Mouse (Mus musculus): ENCODE measurements at regions not wholly inside any gene's neighbourhood (a gene's known extent, or its start where the extent isn't known, plus 50 kb on each side); places are given as distances from the start of the nearest gene placed in this dataset.

DNA sequence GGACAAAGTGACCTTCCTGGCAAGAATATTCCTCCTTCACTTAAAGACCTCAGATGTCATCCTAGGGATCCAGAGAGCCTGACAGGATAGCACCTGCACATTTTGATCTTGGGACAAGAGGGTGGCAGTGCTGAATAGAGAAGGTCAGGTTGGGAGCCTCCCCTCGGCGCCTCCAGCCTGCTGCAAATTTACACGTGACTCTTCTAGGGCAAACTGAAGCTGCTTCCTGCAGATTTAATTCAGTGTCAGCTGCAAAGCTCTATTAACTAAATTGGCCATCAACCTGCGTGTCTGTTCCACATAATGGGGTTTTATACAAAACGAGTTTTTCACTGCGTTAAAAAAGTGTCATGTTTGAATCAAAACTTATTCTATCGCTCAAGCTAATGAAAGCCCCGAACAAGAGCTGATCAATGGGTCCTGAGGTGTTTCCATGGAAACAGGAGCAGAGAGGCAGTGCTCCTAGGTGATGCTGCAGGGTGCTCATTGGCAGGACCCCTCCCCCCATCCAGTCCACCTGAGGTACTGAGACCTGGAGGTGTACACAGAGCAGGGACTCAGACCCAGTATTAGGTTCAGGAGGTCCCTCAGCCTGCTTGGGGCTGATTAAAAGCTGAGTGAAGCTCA lies 82.6 kb upstream of the Mycn start:
- DNase-seq (ENCODE audit: low spot score) = peak; percentile 38
- H3K9me3 ChIP-seq (ENCODE audit: control insufficient read depth, low read length) = no peaks in the 10 kb centered on the region
- 0 out of 2 replicates have a peak overlapping the region, but pooled peaks have one; percentile 16 for H3K27ac ChIP-seq
- peak; percentile 74 for ATAC-seq (ENCODE audit: low FRiP score)
- no peak overlapping the region for H3K4me3 ChIP-seq (replicated peaks; ENCODE audit: low read length)
- H3K27me3 ChIP-seq (ENCODE audit: control insufficient read depth, insufficient read depth, low read length) = no peaks in the 10 kb centered on the region
- 26% methylated on average over 8 of the region's 8 CpGs for WGBS
- H3K4me1 ChIP-seq (replicated peaks; ENCODE audit: control insufficient read depth, insufficient read depth, low read length) = peaks cover 15% of the 10 kb centered on the region
- no peak overlapping the region for H3K4me2 ChIP-seq (replicated peaks)
- H3K36me3 ChIP-seq (replicated peaks; ENCODE audit: control insufficient read depth, insufficient read depth) = no peaks in the 10 kb centered on the region
- H3K9ac ChIP-seq = no peak overlapping the region

DNA sequence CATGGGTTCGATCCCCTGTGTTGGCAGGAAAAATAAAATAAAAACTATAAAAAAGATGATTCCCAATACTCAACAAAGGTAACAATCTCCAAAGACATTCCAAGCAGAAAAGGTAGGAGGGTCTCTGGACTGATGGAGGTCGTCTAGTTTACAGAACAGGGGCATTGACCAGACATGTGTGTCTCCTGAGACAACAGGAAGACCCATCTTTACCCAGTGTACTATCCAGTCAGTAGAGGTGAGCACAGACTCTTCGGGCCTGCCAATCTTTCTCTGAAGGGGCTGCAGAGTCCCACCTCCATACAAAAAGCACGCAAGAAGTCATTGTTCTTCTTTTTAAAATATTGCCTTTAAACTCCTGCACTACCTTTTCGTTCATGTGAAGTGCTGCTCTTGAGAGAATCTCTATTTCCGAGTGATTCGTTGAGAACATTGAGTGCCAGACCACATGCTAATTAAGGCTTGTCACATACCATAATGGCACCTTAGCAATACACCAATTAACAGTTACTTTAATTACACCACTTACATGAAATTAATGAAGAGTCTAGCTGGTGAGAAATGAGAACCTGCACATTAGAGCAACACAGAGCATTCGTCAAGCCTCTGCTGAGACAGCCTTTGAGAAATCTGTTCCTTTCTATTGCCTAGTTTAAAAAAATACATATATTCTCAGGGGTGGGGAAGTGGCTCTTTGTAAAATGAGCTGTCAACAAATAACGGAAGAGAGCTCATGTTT lies 69.5 kb upstream of the Mycn start:
- H3K4me3 ChIP-seq (replicated peaks; ENCODE audit: low read length) = no peak overlapping the region
- 73% methylated on average over 9 of the region's 9 CpGs for WGBS
- H3K9me3 ChIP-seq (ENCODE audit: control insufficient read depth, low read length) = 0 out of 2 replicates have a peak, but pooled peaks cover 4% of the 10 kb centered on the region
- no peaks in the 10 kb centered on the region for H3K36me3 ChIP-seq (replicated peaks; ENCODE audit: control insufficient read depth, insufficient read depth)
- no peak overlapping the region for H3K4me2 ChIP-seq (replicated peaks)
- no peak overlapping the region for H3K9ac ChIP-seq
- ATAC-seq (ENCODE audit: low FRiP score) = no peak
- H3K27me3 ChIP-seq (ENCODE audit: control insufficient read depth, insufficient read depth, low read length) = no peaks in the 10 kb centered on the region
- H3K27ac ChIP-seq = no peak overlapping the region
- no peak for DNase-seq (ENCODE audit: low spot score)
- no peaks in the 10 kb centered on the region for H3K4me1 ChIP-seq (replicated peaks; ENCODE audit: control insufficient read depth, insufficient read depth, low read length)

DNA sequence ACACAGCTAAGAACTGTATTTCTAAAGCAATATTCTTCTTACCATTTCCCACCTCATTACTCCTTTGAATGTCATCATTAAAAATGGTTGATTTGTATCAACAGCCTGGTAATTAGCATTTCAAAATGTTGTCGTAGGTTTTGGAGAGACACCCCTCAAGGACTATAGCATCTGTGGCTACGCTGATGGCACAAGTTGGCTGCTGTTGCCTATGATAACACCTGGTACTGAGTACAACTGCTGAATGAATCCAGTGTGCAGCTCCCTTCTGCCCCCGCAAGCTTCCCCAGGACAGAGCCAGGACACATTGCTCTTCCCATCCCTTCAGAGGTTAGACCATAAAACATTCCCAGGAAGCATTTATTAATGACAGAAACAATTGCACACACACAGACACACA lies 68.7 kb upstream of the Mycn start:
- Histone ChIP-seq H3K36me3 (replicated peaks; ENCODE audit: control insufficient read depth, insufficient read depth) (no peaks in the 10 kb centered on the region), H3K4me3 (replicated peaks; ENCODE audit: low read length) (no peak overlapping the region), H3K4me2 (replicated peaks) (no peak overlapping the region), H3K4me1 (replicated peaks; ENCODE audit: control insufficient read depth, insufficient read depth, low read length) (no peaks in the 10 kb centered on the region), H3K27ac (no peak overlapping the region), H3K9ac (no peak overlapping the region), H3K9me3 (ENCODE audit: control insufficient read depth, low read length) (0 out of 2 replicates have a peak, but pooled peaks cover 4% of the 10 kb centered on the region), H3K27me3 (ENCODE audit: control insufficient read depth, insufficient read depth, low read length) (no peaks in the 10 kb centered on the region)
- WGBS = 85% methylated on average over 3 of the region's 3 CpGs
- DNase-seq (ENCODE audit: low spot score) = no peak
- ATAC-seq (ENCODE audit: low FRiP score) = no peak

DNA sequence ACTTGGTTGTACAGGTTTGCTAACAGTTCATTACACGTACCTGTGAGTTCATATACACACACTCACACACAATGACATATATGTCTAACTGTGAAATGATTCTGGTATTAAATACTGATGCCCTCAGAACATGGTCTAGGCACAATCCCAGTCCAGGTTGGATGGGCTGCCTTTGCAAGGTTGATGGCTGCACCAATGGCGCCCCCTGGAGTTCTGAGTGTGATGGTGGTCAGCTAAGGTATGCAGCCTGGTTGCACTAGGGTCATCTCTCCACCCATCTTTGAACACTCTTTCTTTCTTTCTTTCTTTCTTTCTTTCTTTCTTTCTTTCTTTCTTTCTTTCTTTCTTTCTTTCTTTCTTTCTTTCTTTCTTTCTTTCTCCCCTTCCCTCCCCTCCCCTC lies 67.8 kb upstream of the Mycn start:
- 38% methylated on average over 2 of the region's 2 CpGs for WGBS
- Histone ChIP-seq H3K9ac (no peak overlapping the region), H3K4me1 (replicated peaks; ENCODE audit: control insufficient read depth, insufficient read depth, low read length) (no peaks in the 10 kb centered on the region), H3K36me3 (replicated peaks; ENCODE audit: control insufficient read depth, insufficient read depth) (no peaks in the 10 kb centered on the region), H3K27me3 (ENCODE audit: control insufficient read depth, insufficient read depth, low read length) (no peaks in the 10 kb centered on the region), H3K27ac (no peak overlapping the region), H3K4me2 (replicated peaks) (no peak overlapping the region), H3K4me3 (replicated peaks; ENCODE audit: low read length) (no peak overlapping the region), H3K9me3 (ENCODE audit: control insufficient read depth, low read length) (0 out of 2 replicates have a peak, but pooled peaks cover 1% of the 10 kb centered on the region)
- no peak for DNase-seq (ENCODE audit: low spot score)
- no peak for ATAC-seq (ENCODE audit: low FRiP score)

DNA sequence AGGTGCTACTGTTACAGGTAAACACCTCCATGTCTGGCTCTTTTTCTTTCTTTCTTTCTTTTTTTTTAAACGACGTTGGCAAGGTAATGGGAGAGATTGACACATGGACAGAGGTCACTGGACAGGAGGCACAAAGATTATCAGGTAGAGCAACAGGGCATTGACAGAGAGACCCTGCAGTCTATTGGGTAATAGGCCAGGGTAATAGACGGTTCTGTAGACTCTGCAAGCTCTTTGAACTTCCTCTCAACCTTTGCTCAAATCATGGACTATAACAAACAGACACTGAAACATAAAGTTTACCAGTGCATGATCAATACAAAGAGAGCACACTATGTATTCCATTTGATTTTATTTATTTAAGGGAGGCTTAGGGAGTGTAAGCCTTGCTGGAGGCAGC lies 61.0 kb upstream of the Mycn start:
- WGBS = 92% methylated on average over 3 of the region's 3 CpGs
- no peak for ATAC-seq (ENCODE audit: low FRiP score)
- no peaks in the 10 kb centered on the region for H3K4me1 ChIP-seq (replicated peaks; ENCODE audit: control insufficient read depth, insufficient read depth, low read length)
- no peaks in the 10 kb centered on the region for H3K9me3 ChIP-seq (ENCODE audit: control insufficient read depth, low read length)
- no peak overlapping the region for H3K27ac ChIP-seq
- no peak overlapping the region for H3K4me3 ChIP-seq (replicated peaks; ENCODE audit: low read length)
- H3K4me2 ChIP-seq (replicated peaks) = no peak overlapping the region
- H3K27me3 ChIP-seq (ENCODE audit: control insufficient read depth, insufficient read depth, low read length) = no peaks in the 10 kb centered on the region
- no peak for DNase-seq (ENCODE audit: low spot score)
- H3K36me3 ChIP-seq (replicated peaks; ENCODE audit: control insufficient read depth, insufficient read depth) = no peaks in the 10 kb centered on the region
- no peak overlapping the region for H3K9ac ChIP-seq

DNA sequence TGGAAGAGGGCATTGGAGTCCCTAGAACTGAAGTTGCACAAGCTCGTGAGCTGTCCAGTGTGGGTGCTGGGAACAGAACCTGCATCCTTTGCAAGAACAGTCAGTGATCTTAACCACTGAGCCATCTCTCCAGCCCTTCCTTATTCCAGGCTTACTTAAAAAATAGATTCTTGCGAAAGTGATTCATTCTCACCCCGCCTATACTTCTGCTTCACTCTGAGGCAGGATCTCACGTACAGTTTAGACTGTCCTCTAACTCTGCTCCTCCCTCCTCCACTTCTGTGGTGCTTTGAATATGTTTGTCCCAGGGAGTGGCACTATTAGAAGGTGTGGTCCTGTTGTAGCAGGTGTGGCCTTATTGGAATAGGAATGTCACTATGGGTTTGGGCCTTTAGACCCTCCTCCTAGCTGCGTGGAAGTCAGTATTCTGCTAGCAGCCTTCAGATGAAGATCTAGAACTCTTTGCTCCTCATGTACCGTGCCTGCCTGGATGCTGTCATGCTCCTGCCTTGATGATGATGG lies 60.4 kb upstream of the Mycn start:
- Histone ChIP-seq H3K27me3 (ENCODE audit: control insufficient read depth, insufficient read depth, low read length) (no peaks in the 10 kb centered on the region), H3K4me1 (replicated peaks; ENCODE audit: control insufficient read depth, insufficient read depth, low read length) (no peaks in the 10 kb centered on the region), H3K36me3 (replicated peaks; ENCODE audit: control insufficient read depth, insufficient read depth) (no peaks in the 10 kb centered on the region), H3K4me2 (replicated peaks) (no peak overlapping the region), H3K27ac (no peak overlapping the region), H3K4me3 (replicated peaks; ENCODE audit: low read length) (no peak overlapping the region), H3K9ac (no peak overlapping the region), H3K9me3 (ENCODE audit: control insufficient read depth, low read length) (no peaks in the 10 kb centered on the region)
- 90% methylated on average over 6 of the region's 6 CpGs for WGBS
- ATAC-seq (ENCODE audit: low FRiP score) = no peak
- no peak for DNase-seq (ENCODE audit: low spot score)

GRCm38 (mm10) chr12:12995974-12996361 lies 54.3 kb upstream of the Mycn start:
- Histone ChIP-seq H3K4me1 (replicated peaks; ENCODE audit: control insufficient read depth, insufficient read depth, low read length) (0 out of 2 replicates have a peak, but pooled peaks cover 4% of the 10 kb centered on the region), H3K27me3 (ENCODE audit: control insufficient read depth, insufficient read depth, low read length) (no peaks in the 10 kb centered on the region), H3K36me3 (replicated peaks; ENCODE audit: control insufficient read depth, insufficient read depth) (no peaks in the 10 kb centered on the region), H3K4me2 (replicated peaks) (no peak overlapping the region), H3K9me3 (ENCODE audit: control insufficient read depth, low read length) (no peaks in the 10 kb centered on the region), H3K4me3 (replicated peaks; ENCODE audit: low read length) (no peak overlapping the region), H3K27ac (no peak overlapping the region), H3K9ac (no peak overlapping the region)
- ATAC-seq (ENCODE audit: low FRiP score) (no peak), DNase-seq (ENCODE audit: low spot score) (no peak)
- WGBS = 89% methylated on average over 9 of the region's 9 CpGs

DNA sequence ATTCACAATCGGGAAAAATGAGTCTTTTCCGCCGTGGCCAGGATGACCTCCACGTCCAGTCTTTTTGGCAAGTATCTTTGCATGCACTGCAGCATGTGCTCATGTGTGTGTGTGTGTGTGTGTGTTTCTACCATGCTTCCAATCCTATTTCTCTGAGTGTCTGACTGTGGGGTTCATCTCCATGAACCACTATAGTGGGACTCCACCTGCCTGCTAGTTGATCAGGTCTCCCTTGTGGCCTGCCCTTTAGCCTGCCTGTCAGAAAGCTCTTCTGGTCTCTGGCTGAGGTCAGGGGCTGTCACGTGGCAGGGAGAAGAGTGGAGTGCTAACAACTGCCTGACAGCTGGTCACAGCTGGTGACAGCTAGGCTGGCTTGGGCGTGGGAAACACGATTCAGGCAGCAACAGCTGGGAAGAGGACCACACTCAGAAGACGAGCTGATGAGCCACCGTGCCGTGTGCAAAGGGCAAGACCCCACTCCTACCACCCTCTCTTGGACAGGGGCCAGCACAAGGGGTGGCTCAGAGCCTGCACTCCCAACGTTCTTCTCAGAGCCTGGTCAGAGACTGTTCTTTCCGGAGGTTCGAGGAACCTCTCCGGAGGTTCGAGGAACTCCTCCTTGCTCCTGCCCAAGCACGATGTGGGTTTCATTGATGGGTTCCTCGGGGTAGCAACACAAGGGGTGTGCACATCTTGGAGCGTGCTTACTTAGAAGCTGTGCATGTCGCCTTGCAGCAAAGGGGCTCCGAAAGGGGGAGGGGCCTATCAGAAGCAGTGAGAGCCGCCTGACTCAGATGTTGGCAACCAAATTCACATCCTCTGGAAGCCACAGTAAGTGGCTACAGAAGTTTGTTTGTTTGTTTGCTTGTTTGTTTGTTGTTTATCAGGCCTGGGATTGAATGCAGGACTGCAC lies 53.6 kb upstream of the Mycn start:
- WGBS = 50% methylated on average over 21 of the region's 21 CpGs
- no peak overlapping the region for H3K9ac ChIP-seq
- 0 out of 2 replicates have a peak, but pooled peaks cover 4% of the 10 kb centered on the region for H3K4me1 ChIP-seq (replicated peaks; ENCODE audit: control insufficient read depth, insufficient read depth, low read length)
- no peaks in the 10 kb centered on the region for H3K27me3 ChIP-seq (ENCODE audit: control insufficient read depth, insufficient read depth, low read length)
- 0 out of 2 replicates have a peak, but pooled peaks have one; percentile 40 for ATAC-seq (ENCODE audit: low FRiP score)
- H3K9me3 ChIP-seq (ENCODE audit: control insufficient read depth, low read length) = no peaks in the 10 kb centered on the region
- no peak overlapping the region for H3K4me3 ChIP-seq (replicated peaks; ENCODE audit: low read length)
- no peak for DNase-seq (ENCODE audit: low spot score)
- H3K4me2 ChIP-seq (replicated peaks) = no peak overlapping the region
- H3K36me3 ChIP-seq (replicated peaks; ENCODE audit: control insufficient read depth, insufficient read depth) = no peaks in the 10 kb centered on the region
- H3K27ac ChIP-seq = no peak overlapping the region
